Mouse (Mus musculus): Measurements from ENCODE around the gene Cep131. TPM values are rescaled to one million over a fixed set of nuclear protein-coding genes. Genes with fewer than 3 reads are reported as not detected.

Gene Cep131
- polyA plus RNA-seq, 1 experiment from 2014 or later = 3.1 TPM

DNA sequence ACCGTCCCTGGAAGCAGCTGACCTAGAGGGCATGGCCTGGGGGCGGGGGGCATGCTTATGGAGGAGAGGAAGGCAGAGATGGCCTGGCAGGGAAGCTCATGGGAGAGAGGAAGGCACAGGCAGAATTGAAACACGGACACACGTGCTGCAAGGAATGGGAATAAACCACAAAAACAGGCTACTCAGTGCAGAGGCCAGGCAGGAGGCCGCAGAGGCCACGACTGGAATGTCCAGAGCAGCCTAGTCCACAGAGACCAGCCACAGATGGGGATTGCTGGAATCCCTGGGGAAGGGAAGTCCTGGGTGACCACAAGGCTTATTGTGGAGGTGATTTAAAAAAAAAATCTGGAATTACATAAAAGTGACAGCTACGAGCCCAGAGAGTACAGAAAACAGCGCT, 37.6 kb downstream of the Cep131 start:
- 75% methylated on average over 8 of the region's 8 CpGs for WGBS (ENCODE audit: insufficient replicate concordance)
- Histone ChIP-seq H3K27me3 (ENCODE audit: insufficient read depth, low read length) (peaks cover 37% of the 10 kb centered on the region), H3K4me3 (ENCODE audit: low read depth, low read length) (no peak overlapping the region), H3K4me1 (ENCODE audit: insufficient read depth) (peaks cover 6% of the 10 kb centered on the region; the same call in 1 of the 2 replicates), H3K9me3 (ENCODE audit: low read length) (no peaks in the 10 kb centered on the region), H3K9ac (replicated peaks) (no peak overlapping the region), H3K27ac (ENCODE audit: low read depth) (no peak overlapping the region), H3K36me3 (replicated peaks; ENCODE audit: insufficient read depth, low read length) (no peaks in the 10 kb centered on the region), H3K4me2 (ENCODE audit: low read depth, low read length) (no peak overlapping the region)
- DNase-seq (no peak), ATAC-seq (no peak)
- TF ChIP-seq EP300 (IDR thresholded peaks at IDR 0.05; ENCODE audit: low read depth) = no peak

DNA sequence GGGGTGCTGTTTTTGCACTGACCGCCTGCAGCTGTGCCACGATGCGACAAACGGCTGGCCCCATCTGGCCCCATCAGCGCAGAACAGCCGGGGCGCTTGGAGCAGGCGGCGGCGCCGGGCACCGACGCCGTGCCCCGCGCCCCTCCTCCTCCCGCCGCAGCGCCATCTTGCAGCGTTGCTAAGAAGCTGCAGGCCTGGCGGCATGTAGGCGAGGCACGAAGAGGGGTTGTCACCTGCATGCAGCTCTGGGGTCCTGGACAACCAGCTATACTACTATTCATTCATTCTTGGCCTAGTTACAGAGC, 38.4 kb downstream of the Cep131 start:
- ATAC-seq (no peak), DNase-seq (no peak)
- H3K4me1 ChIP-seq (ENCODE audit: insufficient read depth) = peaks cover 6% of the 10 kb centered on the region; the same call in 1 of the 2 replicates
- H3K9me3 ChIP-seq (ENCODE audit: low read length) = no peaks in the 10 kb centered on the region
- H3K36me3 ChIP-seq (replicated peaks; ENCODE audit: insufficient read depth, low read length) = no peaks in the 10 kb centered on the region
- 0 out of 2 replicates have a peak overlapping the region, but pooled peaks have one; percentile 3 for H3K4me3 ChIP-seq (ENCODE audit: low read depth, low read length)
- H3K27ac ChIP-seq (ENCODE audit: low read depth) = no peak overlapping the region
- 0 out of 2 replicates have a peak overlapping the region, but pooled peaks have one; percentile 4 for H3K4me2 ChIP-seq (ENCODE audit: low read depth, low read length)
- H3K9ac ChIP-seq (replicated peaks) = no peak overlapping the region
- H3K27me3 ChIP-seq (ENCODE audit: insufficient read depth, low read length) = peaks cover 37% of the 10 kb centered on the region
- TF ChIP-seq EP300 (IDR thresholded peaks at IDR 0.05; ENCODE audit: low read depth) (no peak), CTCF (IDR thresholded peaks at IDR 0.05; ENCODE audit: low read depth) (0 out of 2 replicates have a peak, but pooled peaks have one; percentile 25)
- 7% methylated on average over 21 of the region's 23 CpGs for WGBS (ENCODE audit: insufficient replicate concordance)

DNA sequence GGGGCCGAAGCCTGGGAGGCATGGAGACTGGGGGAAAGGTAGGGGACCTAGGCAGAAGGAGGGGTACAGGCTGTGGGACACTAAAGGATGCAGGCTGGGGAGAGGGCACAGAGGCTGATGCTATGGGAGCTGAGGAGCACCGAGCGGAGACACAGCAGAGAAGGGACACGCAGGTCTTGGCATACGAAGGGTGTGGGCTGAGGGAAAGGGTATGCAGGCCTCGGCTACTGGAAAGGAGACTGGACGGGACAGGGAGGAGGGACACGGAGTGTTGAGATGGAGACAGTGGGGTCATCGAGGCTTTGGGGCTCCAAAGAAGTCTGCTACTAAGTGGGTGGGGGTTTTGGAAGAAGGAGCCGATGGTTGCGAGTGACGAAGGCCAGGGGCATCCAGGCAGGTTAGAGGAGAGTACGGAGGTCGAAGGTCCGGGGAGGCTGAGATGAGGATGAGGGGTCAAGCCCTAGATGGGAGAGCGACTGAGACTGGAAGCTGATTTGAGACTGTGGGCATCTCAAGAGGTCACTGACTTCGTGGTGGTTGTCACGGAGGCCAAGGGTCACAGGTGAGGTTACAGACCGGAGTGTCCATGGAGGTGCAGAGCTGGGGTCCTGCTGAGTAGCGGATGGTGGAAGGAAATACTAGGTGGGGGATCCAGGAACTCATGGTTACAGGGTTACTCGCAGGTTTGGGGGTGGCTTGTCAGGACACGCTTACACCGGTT, 38.9 kb downstream of the Cep131 start:
- Histone ChIP-seq H3K9ac (replicated peaks) (no peak overlapping the region), H3K36me3 (replicated peaks; ENCODE audit: insufficient read depth, low read length) (no peaks in the 10 kb centered on the region), H3K4me1 (ENCODE audit: insufficient read depth) (peaks cover 6% of the 10 kb centered on the region; the same call in 1 of the 2 replicates), H3K4me3 (ENCODE audit: low read depth, low read length) (no peak overlapping the region), H3K4me2 (ENCODE audit: low read depth, low read length) (0 out of 2 replicates have a peak overlapping the region, but pooled peaks have one; percentile 74), H3K27ac (ENCODE audit: low read depth) (no peak overlapping the region), H3K27me3 (ENCODE audit: insufficient read depth, low read length) (peaks cover 37% of the 10 kb centered on the region), H3K9me3 (ENCODE audit: low read length) (no peaks in the 10 kb centered on the region)
- 19% methylated on average over 23 of the region's 23 CpGs for WGBS (ENCODE audit: insufficient replicate concordance)
- no peak for TF ChIP-seq EP300 (IDR thresholded peaks at IDR 0.05; ENCODE audit: low read depth)
- TF ChIP-seq CTCF (IDR thresholded peaks at IDR 0.05; ENCODE audit: low read depth) = no peak
- DNase-seq (no peak), ATAC-seq (no peak)

DNA sequence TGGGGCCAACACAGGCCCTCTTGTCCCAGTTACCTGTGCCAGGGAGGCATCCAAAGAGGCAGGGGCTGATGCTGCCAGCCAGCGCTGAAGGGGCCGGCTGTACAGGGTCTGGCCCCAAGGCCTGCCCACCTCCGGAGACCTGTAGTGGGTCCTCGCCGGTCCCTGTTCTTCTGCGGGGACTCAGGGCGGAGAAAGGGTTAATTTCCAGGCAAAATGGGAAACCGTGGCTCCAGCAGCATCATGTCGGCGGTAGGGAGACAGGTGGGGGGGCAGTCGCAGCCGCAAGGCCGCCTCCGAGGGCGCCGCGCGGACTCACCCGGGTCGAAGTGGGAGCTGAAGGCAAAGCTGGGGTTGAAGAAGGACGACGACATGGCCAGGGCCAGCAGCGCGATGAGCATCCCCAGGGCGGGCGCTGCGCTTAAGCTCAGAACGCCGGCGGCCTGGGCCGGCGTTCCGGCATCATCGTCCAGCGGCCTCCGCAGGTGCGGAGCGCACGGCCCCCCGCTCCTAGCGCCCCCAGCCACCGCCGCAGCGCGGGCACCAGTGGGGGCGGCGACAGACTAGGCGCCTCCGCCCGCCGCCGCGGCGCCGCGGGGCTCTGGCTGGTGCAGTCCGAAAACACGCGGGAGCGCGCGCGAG, 40.0 kb downstream of the Cep131 start, which contains the start of gene Aatk:
Gene Aatk (minus strand): TSS at position 615 of the 639 bp plus-strand sequence.
- H3K27ac ChIP-seq (ENCODE audit: low read depth) = no peak within 1 kb of the TSS
- no peak for TF ChIP-seq CTCF (IDR thresholded peaks at IDR 0.05; ENCODE audit: low read depth)
- TF ChIP-seq EP300 (IDR thresholded peaks at IDR 0.05; ENCODE audit: low read depth) = no peak
- H3K4me1 ChIP-seq (ENCODE audit: insufficient read depth) = peaks cover 12% of the 10 kb centered on the region
- H3K36me3 ChIP-seq (replicated peaks; ENCODE audit: insufficient read depth, low read length) = no peaks in the 10 kb centered on the region
- peaks cover 37% of the 10 kb centered on the region for H3K27me3 ChIP-seq (ENCODE audit: insufficient read depth, low read length)
- no peak for DNase-seq
- H3K4me3 ChIP-seq (ENCODE audit: low read depth, low read length) = peak within 1 kb of the TSS; percentile 41
- ATAC-seq = no peak
- 9% methylated on average over 35 of the region's 63 CpGs for WGBS (ENCODE audit: insufficient replicate concordance)
- H3K4me2 ChIP-seq (ENCODE audit: low read depth, low read length) = peak within 1 kb of the TSS; percentile 74
- no peaks in the 10 kb centered on the region for H3K9me3 ChIP-seq (ENCODE audit: low read length)
- no peak within 1 kb of the TSS; the same call in 1 of the 2 replicates for H3K9ac ChIP-seq (replicated peaks)

DNA sequence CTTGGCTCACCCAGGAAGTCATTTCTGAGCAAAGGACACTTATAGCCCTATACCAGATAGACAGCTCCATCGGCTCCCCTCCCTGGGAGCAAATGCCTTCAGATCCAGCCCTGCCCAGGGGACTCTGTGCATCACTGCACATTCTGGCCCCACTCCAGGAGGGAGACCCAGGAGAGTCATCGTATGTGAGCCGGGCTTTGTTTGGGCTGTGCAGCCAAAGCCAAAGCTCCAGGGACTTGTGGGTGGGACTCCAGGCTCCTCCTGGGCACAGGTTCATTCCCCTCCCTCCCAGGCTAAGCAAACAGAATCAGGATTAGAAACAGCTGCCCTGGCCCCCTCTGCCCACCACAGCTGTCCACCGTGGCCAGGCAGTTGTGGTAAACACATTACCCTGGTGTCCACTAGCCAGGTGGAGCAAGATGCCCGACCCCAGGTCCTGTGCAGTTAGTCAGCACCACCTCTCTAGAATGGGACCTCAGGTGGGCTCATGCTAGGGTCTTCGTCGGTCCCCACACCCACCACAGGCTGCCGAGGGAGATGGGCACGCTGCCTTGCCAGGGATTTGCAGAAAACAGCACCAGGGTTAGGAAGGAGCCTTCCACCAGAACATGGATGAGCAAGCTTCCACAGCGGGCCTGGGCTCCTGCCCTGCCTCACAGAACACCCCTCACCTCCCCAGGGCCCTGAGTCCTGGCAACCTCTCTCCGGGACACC, 40.6 kb downstream of the Cep131 start:
- TF ChIP-seq CTCF (IDR thresholded peaks at IDR 0.05; ENCODE audit: low read depth) (no peak), EP300 (IDR thresholded peaks at IDR 0.05; ENCODE audit: low read depth) (no peak)
- Histone ChIP-seq H3K4me2 (ENCODE audit: low read depth, low read length) (no peak overlapping the region), H3K27me3 (ENCODE audit: insufficient read depth, low read length) (peaks cover 37% of the 10 kb centered on the region), H3K9ac (replicated peaks) (no peak overlapping the region), H3K4me1 (ENCODE audit: insufficient read depth) (peaks cover 12% of the 10 kb centered on the region), H3K9me3 (ENCODE audit: low read length) (no peaks in the 10 kb centered on the region), H3K36me3 (replicated peaks; ENCODE audit: insufficient read depth, low read length) (no peaks in the 10 kb centered on the region), H3K4me3 (ENCODE audit: low read depth, low read length) (peak overlapping the region; percentile 41; the same call in 1 of the 2 replicates), H3K27ac (ENCODE audit: low read depth) (no peak overlapping the region)
- DNase-seq (no peak), ATAC-seq (no peak)
- WGBS (ENCODE audit: insufficient replicate concordance) = 62% methylated on average over 11 of the region's 11 CpGs

GRCm38 (mm10) chr11:120045341-120045740, 41.3 kb downstream of the Cep131 start:
- peaks cover 36% of the 10 kb centered on the region for H3K27me3 ChIP-seq (ENCODE audit: insufficient read depth, low read length)
- TF ChIP-seq EP300 (IDR thresholded peaks at IDR 0.05; ENCODE audit: low read depth) (no peak), CTCF (IDR thresholded peaks at IDR 0.05; ENCODE audit: low read depth) (no peak)
- ATAC-seq (no peak), DNase-seq (no peak)
- H3K9me3 ChIP-seq (ENCODE audit: low read length) = no peaks in the 10 kb centered on the region
- H3K4me3 ChIP-seq (ENCODE audit: low read depth, low read length) = no peak overlapping the region
- H3K4me1 ChIP-seq (ENCODE audit: insufficient read depth) = peaks cover 14% of the 10 kb centered on the region
- no peak overlapping the region for H3K4me2 ChIP-seq (ENCODE audit: low read depth, low read length)
- no peak overlapping the region for H3K27ac ChIP-seq (ENCODE audit: low read depth)
- H3K9ac ChIP-seq (replicated peaks) = no peak overlapping the region
- no peaks in the 10 kb centered on the region for H3K36me3 ChIP-seq (replicated peaks; ENCODE audit: insufficient read depth, low read length)
- 65% methylated on average over 4 of the region's 4 CpGs for WGBS (ENCODE audit: insufficient replicate concordance)

Measured in liver, postnatal 0 days (tissue).